Mouse (Mus musculus) olfactory bulb, adult 2 months (tissue): ENCODE measurements around the gene Rsph1.

Source experiments
- CTCF ChIP-seq: fragments of 200-500 bp; IDR thresholded peaks from 2 replicates; pipeline ENCODE4 v1.5.1; 2012; ENCODE audit warnings: low read depth, mild to moderate bottlenecking, low read length, moderate library complexity; ENCODE audit not compliant: insufficient read depth
- POLR2A ChIP-seq: fragments of 200-500 bp; IDR thresholded peaks from 2 replicates; pipeline ENCODE4 v1.6.1; 2012; ENCODE audit warnings: mild to moderate bottlenecking, low read depth, low read length, moderate library complexity; ENCODE audit not compliant: insufficient read depth

- TF ChIP-seq POLR2A: no peak
- TF ChIP-seq CTCF: no peak
Observed at GRCm38 (mm10) chr17:31226931-31227330, 50.3 kb downstream of the Rsph1 start.
